Mouse (Mus musculus) lung, postnatal 25 days (tissue): ENCODE results near the gene Mccc2.
"Not testable (repeated sequence)": the region's sequence is repeated elsewhere in the genome, so short reads cannot be mapped to it uniquely, and the experiment has no call there.

Experiments
- DNase-seq: peaks from one replicate; pipeline ENCODE4 v3.0.0; 2022; ENCODE audit warnings: low spot score

The Mccc2 gene

GRCm38 (mm10) chr13:100014906-100015895, at the start of gene Mccc2:
Gene Mccc2, minus strand, starts transcription at chr13:100015639.
- peak; percentile 85 for DNase-seq

GRCm38 (mm10) chr13:100063936-100064335, 48.5 kb upstream of the Mccc2 start:
- DNase-seq: peak; percentile 12

- DNase-seq: not testable (repeated sequence)
Measured at GRCm38 (mm10) chr13:100057738-100058137, 42.3 kb upstream of the Mccc2 start.

- DNase-seq: no peak
Measured at GRCm38 (mm10) chr13:100026013-100026412, 10.6 kb upstream of the Mccc2 start.

- DNase-seq: no peak
Measured at GRCm38 (mm10) chr13:100016891-100017290, 1.5 kb upstream of the Mccc2 start.

- DNase-seq: no peak
Measured at GRCm38 (mm10) chr13:100015937-100016336, 498 bp upstream of the Mccc2 start.

- DNase-seq: no peak
Measured at GRCm38 (mm10) chr13:100005911-100006496, 9.4 kb downstream of the Mccc2 start.

- peak; percentile 90 for DNase-seq
Measured at GRCm38 (mm10) chr13:100001790-100002196, 13.6 kb downstream of the Mccc2 start.

GRCm38 (mm10) chr13:99999078-99999477, 16.4 kb downstream of the Mccc2 start:
- DNase-seq: no peak

GRCm38 (mm10) chr13:99998099-99998498, 17.3 kb downstream of the Mccc2 start:
- no peak for DNase-seq

GRCm38 (mm10) chr13:99989592-99989991, 25.8 kb downstream of the Mccc2 start:
- peak; percentile 43 for DNase-seq

- no peak for DNase-seq
Measured at GRCm38 (mm10) chr13:99983320-99983719, 32.1 kb downstream of the Mccc2 start.

GRCm38 (mm10) chr13:99979406-99979805, 36.0 kb downstream of the Mccc2 start:
- no peak for DNase-seq

GRCm38 (mm10) chr13:99970089-99970488, 45.4 kb downstream of the Mccc2 start:
- no peak for DNase-seq

GRCm38 (mm10) chr13:99967013-99967678, 48.3 kb downstream of the Mccc2 start:
- no peak for DNase-seq

- DNase-seq: no peak
Measured at GRCm38 (mm10) chr13:99963814-99964213, 51.6 kb downstream of the Mccc2 start.

- DNase-seq: no peak
Measured at GRCm38 (mm10) chr13:99961661-99962060, 53.8 kb downstream of the Mccc2 start.

GRCm38 (mm10) chr13:99955591-99955944, 59.9 kb downstream of the Mccc2 start:
- peak; percentile 26 for DNase-seq

GRCm38 (mm10) chr13:99954902-99955590, 60.4 kb downstream of the Mccc2 start:
- DNase-seq: no peak

GRCm38 (mm10) chr13:99947417-99947816, 68.0 kb downstream of the Mccc2 start:
- no peak for DNase-seq

- no peak for DNase-seq
Measured at GRCm38 (mm10) chr13:99943525-99943924, 71.9 kb downstream of the Mccc2 start.

GRCm38 (mm10) chr13:99940601-99941000, 74.8 kb downstream of the Mccc2 start:
- no peak for DNase-seq
